Mouse (Mus musculus) adrenal gland, postnatal 4 days (tissue): ENCODE data around the gene Umad1. TPM values are rescaled to one million over a fixed set of nuclear protein-coding genes. Genes with fewer than 3 reads are reported as not detected.

ENCODE experiments used
- DNase-seq, 2 experiments: peaks; one replicate each; pipeline ENCODE4 v3.0.0; 2021 to 2022; ENCODE audit warnings: low spot score in 2 of 2, mixed read lengths in 2 of 2
- long read RNA-seq, 2 experiments: library from polyadenylated mRNA; stranded (forward); transcript quantifications; one replicate each; pipeline ENCODE4 v2.0.0; 2021
- total RNA-seq, 2 experiments: library from RNA; stranded (reverse); gene quantifications; 2 replicates each; pipeline ENCODE4 v1.2.3; 2021

The Umad1 gene
- total RNA-seq, result 10 to 100 TPM; 13.1 to 16.5 TPM
- long read RNA-seq, experiment 1, partial matches to known transcripts, result 0 of 6 reads
- long read RNA-seq, experiment 1, other reads (novel, unspliced or antisense), result 2 of 6 reads
- long read RNA-seq, experiment 2, transcript Umad1-204 (4 exons, 2,025 nt), result major isoform, 11 of 18 reads
- long read RNA-seq, experiment 2, partial matches to known transcripts, result 0 of 18 reads
- long read RNA-seq, experiment 2, other reads (novel, unspliced or antisense), result 6 of 18 reads

GRCm38 (mm10) chr6:8259004-8259666, at the start of gene Umad1, which contains the start of the genes Rpa3 and Gm45062:
TSS of gene Umad1 (plus strand) at chr6:8259288.
TSS of gene Rpa3 (minus strand) at chr6:8259173.
TSS of gene Gm45062 (plus strand) at chr6:8259450.
- DNase-seq, result peak; percentile 90 to 93

DNA sequence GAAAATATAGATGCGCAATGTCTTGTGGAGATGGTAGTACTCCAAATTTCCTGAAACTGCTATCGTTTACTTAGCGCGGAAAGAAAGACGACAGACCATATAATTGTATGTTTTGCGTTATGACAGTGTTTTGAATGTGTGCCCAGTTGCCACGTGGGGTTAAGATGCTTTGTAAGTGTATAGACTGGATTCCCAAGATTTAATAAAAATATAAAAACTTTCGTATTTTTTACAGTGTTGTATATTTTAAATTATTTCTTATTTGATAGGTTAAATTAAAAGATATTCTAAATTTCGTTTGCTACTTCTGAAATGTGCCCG, 49.3 kb upstream of the Umad1 start:
- no peak for DNase-seq

DNA sequence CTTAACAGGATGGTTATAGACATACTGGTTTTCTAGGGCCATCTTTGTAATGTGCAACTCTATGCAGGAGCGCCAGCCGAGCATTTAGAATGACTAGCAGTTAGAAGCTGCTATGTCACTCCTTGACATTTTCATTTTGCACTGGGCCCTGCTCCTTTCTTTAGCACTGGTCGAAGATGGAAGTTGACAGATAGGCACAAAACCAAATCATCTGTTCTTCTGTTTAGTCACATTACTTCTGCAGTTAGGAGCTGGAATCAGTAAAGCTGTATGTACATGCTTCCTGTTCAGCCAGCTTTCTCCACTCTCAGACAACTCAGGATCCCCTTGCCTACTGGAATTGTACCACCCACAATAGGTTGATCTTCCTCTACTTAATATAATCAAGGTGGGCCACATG, 48.4 kb upstream of the Umad1 start:
- no peak for DNase-seq

GRCm38 (mm10) chr6:8227035-8227434, 32.1 kb upstream of the Umad1 start:
- no peak for DNase-seq

- DNase-seq, result no peak
These were observed 30.5 kb upstream of the Umad1 start for GRCm38 (mm10) chr6:8228596-8228995.

DNA sequence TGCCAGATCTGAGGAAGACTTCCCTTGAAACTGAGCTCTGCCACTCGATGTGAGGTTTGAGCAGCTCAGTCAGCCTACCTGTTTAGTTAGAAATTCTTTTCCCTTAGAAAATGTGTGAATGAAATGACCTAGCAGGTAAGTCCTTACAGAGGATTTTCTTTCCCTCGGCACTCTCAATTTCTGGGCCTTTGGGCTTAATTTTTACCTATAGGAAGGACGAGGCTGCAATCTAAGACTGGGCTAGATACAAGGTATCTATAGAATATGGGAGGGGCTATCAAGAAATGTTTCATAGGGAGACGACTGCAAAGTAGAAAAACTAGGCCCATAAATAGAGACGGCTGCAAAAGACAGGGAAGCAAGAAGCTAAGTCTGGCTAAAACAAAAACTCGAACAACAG, 772 bp upstream of the Umad1 start:
- DNase-seq, result no peak

GRCm38 (mm10) chr6:8259667-8260044, 568 bp downstream of the Umad1 start:
- DNase-seq, result peak; percentile 6 to 8

GRCm38 (mm10) chr6:8271047-8271446, 12.0 kb downstream of the Umad1 start:
- no peak for DNase-seq

DNA sequence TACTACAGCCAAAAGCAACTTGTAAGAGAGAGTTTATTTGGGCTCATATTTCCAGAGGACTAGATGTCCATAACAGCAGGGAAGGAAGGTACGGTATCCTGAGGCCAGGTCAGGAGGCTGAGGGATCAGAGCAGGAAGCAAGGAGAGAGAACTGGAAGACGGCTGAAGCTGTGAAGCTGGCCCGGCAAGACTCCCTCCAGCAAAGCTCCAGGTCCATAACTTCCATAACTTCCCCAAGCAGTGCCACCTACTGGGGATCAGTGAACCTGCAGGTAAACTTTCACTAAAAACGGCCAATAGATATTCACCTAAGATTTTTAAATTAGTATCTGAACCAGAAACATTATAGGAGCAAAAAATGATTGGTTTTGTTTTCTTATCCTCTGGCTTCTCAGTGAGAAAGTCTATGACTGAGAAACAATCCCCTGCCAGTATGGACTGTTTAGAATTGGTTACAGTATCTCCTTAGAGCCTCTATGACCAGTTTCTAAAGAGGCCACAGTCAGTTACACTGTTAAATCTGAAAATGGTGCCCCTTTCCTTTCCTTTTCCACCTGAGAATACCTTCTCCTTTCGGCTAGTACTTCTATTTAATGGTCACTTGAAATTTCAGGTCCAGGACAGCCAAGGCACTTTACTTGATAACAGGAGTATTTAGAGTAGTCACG, 15.4 kb downstream of the Umad1 start:
- peak in 1 of 2 experiments; percentile 14 for DNase-seq

DNA sequence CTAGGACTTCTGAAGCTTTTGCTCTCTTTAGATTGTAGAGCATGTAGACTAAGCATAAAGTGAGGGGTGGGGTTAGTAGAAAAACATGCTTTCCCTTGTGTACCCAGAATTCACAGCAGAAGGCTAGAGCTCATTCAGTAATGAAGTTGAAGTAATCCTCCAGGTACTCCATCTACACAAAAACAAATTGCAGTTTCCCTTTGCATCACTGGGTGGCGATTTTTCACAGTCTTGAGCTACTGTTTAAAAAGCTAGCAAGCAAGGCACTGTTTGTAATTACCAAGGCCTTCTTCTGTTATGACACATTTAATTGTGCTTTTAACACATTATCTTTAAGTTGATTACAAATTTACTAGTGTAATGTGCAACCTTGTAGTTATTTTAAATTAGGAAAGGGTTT, 16.0 kb downstream of the Umad1 start:
- no peak for DNase-seq

- no peak for DNase-seq
These were observed 17.3 kb downstream of the Umad1 start for GRCm38 (mm10) chr6:8276431-8276830.

DNA sequence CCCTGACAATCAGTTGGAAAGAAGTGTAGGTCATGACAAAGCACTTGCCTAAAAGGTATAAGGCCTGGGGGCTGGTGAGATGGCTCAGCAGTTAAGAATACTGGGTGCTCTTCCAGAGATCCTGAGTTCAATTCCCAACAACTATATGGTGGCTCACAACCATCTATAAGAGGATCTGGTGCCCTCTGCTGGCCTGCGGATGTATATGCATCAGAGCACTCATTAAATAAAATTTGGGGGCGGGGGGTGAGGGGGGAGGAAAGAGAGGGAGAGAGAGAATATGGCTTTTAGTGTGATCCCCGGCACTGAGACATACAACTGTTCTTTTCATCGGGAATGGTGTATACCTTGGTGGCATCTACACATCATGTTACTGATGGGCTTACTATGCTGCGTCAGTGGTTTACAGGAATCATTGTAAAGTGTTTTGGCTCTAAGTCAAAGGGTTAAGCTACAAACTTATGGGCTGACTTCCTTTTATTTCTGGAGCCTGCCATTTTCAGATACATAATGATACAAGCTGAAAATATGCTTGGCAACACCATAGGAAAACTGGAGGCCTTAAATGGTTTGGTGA, 19.4 kb downstream of the Umad1 start:
- DNase-seq, result no peak

- DNase-seq, result no peak
These were observed 24.2 kb downstream of the Umad1 start for GRCm38 (mm10) chr6:8283255-8283654.

DNA sequence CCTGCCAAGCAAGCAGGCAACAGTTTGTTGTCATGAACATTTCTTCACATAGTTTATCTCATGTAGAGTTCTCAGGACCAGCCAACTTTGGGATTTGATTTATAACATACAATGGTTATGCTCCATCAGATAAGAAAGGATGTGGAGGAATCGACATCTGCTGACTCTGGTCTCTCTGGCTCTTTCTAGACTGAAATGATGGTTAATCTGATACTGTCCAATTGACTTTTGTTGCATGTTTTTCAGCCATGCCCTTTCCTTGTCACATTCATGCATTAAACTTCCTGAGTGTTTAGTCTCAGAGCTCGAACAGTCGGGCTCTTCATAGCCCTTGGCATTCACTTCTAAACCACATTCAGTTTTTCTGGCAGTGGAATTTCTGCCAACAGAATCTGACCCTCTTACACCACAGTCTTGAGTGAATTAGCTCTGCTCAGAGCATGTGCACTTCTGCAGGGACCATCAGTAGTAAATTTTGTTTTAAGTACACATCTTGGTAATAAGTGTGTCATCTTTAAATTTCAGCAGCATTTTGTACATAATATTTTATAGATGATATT, 26.4 kb downstream of the Umad1 start:
- no peak for DNase-seq

- no peak for DNase-seq
These were observed 27.1 kb downstream of the Umad1 start for GRCm38 (mm10) chr6:8286146-8286545.

DNA sequence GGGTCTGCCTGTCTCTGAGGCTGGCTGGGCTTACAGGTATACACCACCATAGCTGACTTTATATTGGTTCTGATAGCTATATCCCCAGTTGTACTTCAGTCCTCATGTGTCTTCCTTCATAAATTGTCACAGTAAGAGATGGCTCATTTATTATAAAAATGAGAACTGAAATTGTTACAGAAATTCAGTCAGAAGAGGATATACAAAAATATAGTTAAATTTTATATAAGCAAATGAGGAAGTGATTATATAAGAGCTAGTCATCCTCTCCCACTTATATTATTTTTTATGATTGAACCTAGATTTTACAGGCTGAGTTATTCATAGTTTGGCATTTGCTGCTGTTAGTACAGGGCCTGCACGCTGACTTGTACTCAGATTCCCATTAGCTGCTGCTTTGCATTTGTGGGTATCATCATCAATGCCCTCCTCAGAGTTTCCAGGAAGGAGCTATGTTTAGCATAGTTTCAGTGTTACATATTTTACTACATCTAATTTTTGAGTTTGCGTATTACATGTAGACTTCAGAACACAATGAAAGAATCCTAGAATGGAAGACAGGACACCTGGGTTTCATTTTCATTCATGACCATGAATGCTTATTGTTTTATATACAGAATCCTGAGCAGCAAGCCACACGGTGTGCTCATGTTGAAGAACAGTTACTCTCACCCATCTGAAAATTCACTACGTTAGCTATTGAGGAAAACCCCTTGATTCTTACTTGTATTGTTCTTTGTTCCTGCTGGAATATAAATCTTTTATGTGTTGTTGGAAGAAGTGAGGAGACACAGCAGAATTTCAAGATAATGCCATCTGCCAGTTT, 29.9 kb downstream of the Umad1 start:
- DNase-seq, result no peak

DNA sequence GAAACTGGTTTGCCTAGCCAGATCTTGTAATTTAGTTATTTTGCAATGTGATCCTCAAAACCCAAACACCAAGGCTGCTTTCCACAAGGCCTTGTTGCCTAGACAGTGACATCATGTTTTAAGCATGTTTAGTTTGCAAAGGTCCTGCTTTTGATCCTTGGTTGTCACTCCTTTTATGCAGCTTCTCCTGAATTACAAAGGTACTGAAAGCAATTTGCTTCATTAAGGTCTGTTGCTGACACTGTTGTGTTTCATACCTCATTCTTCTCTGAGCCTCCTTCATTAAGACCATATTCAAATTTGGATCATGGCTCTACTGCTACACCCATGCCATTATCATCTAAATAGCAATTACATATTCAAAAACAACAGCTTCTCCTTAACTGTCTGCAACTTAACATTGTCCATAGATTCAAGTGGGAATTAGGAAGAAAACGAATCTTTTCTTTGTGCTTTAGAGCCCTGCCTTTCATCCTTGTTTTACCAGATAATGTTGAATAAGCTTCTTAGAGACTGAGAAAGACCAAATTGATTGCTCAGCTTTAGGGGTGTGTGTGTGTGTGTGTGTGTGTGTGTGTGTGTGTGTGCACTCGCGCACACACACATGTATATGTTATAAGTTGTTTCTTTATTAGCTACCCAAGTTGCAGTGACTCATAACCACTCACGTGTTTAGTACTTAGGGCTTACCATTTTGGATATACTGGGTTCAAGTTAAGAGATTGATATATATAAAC, 35.1 kb downstream of the Umad1 start:
- DNase-seq, result no peak

DNA sequence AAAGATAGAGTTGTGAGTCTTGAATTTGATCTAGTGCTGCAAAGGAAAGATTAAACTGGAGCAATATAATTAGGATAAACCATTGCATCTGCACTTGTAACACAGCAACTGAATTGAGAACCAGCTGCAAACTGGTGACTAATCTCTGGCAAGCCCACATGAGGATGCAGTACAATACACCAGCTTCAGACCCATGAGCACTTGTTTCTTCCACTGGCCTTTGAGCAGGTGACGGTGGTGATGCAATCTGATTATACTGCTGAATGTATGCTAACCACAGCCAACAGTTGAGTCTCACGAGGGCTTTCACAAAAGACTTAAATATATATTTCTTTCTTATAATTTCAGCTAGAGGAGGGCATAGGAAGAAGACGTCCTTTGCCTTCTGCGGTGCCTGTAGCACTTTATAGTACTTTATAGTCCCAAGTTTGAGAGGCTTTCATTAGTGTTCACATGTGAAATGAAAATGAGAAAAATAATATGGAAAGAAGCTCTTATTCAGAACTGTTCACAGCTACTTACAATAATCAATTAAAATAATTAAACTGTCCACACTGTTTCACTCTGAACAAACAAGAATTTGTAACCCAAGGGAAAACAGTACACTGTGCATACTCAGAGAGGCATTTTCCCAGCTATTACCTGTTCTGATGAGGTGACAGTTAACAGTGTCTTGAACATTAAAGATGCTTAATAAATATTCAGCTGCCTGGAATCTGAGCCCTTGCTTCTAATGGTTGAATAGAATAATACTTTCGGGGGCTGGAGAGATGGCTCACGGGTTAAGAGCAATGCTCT, 40.2 kb downstream of the Umad1 start:
- no peak for DNase-seq
